Mouse (Mus musculus) liver, embryonic 16.5 days (tissue): ENCODE measurements around the gene Plxdc2. TPM values are rescaled to one million over a fixed set of nuclear protein-coding genes. Genes with fewer than 3 reads are reported as not detected.

Experiments used
- ATAC-seq: fragments of 200-750 bp; cut with Nextera tagmentation; 2 replicates; pipeline ENCODE4 v1.8.0; 2017; ENCODE audit warnings: low read depth, mild to moderate bottlenecking, moderate number of reproducible peaks, moderate library complexity
- H3K27ac ChIP-seq: fragments of 300-500 bp; sonication (generic); 2 replicates; pipeline ENCODE4 v1.5.1; 2014; ENCODE audit warnings: mild to moderate bottlenecking, low read length
- H3K27me3 ChIP-seq: fragments of 300-500 bp; sonication (generic); 2 replicates; pipeline ENCODE4 v1.6.1; 2014; ENCODE audit warnings: low read depth, low read length, mixed read lengths; ENCODE audit not compliant: control insufficient read depth, insufficient read depth
- H3K36me3 ChIP-seq: fragments of 300-500 bp; sonication (generic); 2 replicates; pipeline ENCODE4 v1.6.1; 2014; ENCODE audit warnings: mild to moderate bottlenecking; ENCODE audit not compliant: control insufficient read depth, insufficient read depth
- H3K4me1 ChIP-seq: fragments of 300-500 bp; sonication (generic); 2 replicates; pipeline ENCODE4 v1.6.1; 2014; ENCODE audit warnings: low read depth, low read length, mixed read lengths; ENCODE audit not compliant: control insufficient read depth
- H3K4me2 ChIP-seq: fragments of 300-500 bp; sonication (generic); 2 replicates; pipeline ENCODE4 v1.6.1; 2014; ENCODE audit warnings: low read depth, low read length, mixed read lengths
- H3K4me3 ChIP-seq: fragments of 300-500 bp; sonication (generic); 2 replicates; pipeline ENCODE4 v1.5.1; 2014; ENCODE audit warnings: low read depth, mild to moderate bottlenecking, low read length
- H3K9ac ChIP-seq: fragments of 300-500 bp; sonication (generic); 2 replicates; pipeline ENCODE4 v1.6.1; 2014; ENCODE audit warnings: low read depth, low read length
- H3K9me3 ChIP-seq: fragments of 300-500 bp; sonication (generic); replicated peaks from 2 replicates; pipeline ENCODE4 v1.6.1; 2016; ENCODE audit warnings: low read length; ENCODE audit not compliant: control insufficient read depth
- WGBS: fragments of 180-500 bp; shearing (Covaris S2); extraction: QIAGEN DNeasy Blood & Tissue Kit; methylation state at CpG from one replicate; pipeline ENCODE4 v1.1.7; 2014; ENCODE audit not compliant: insufficient replicate concordance; 5-methylcytosine and 5-hydroxymethylcytosine counted together
- polyA plus RNA-seq: library from polyadenylated mRNA; unstranded; fragments of >200 nt; fragmentation: Nextera tagmentation; extraction: Ambion mirVana; gene quantifications from 2 replicates; pipeline ENCODE4 v1.2.1, GENCODE M21; 2015

Gene Plxdc2
- polyA plus RNA-seq, 1 experiment from 2014 or later, result 1.8 TPM

DNA sequence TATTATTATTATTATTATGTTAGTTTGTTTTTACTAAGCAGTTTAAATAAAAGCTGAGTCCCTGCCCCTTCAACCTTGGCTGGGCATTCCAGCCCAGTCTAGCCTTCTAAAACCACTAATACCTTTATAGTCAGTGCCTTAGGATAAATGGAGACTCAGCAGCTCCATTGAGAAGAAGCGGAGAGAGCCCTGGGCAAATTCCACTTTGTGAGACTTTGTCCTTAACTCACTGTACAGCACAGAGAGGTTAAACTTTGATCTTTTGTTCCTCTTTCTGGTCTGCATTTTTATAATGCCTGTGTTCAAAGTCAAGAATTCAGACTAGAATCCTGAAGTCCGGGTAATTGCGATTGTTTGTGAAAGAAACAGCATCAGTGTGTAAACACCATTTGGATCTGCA, 41.4 kb downstream of the Plxdc2 start:
- no peaks in the 10 kb centered on the region for H3K27me3 ChIP-seq
- 67% methylated on average over 3 of the region's 3 CpGs for WGBS
- ATAC-seq, result no peak

DNA sequence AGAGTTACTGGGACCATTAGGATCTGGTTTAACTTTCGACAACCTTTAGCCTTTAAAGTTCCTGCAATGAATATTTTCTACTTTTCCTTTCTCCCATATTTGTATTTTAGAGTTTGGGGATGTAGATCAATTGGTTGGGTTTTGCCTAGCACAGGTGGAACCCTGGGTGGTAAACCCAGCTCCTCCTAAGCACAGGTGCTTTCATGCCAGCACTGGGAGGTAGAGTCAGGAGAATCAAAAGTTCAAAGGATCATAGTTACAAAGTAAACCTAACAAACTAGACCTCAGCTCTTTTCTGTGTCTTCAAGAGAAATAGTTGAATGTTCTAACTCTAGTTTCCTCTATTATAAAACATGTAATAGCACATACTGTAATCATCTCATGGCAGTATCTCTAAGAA, 41.9 kb downstream of the Plxdc2 start:
- no peak overlapping the region for H3K4me3 ChIP-seq
- H3K9ac ChIP-seq, result no peak overlapping the region
- H3K4me1 ChIP-seq, result no peaks in the 10 kb centered on the region
- ATAC-seq, result no peak
- WGBS, result 67% methylated on average over 1 of the region's 1 CpGs
- no peaks in the 10 kb centered on the region for H3K27me3 ChIP-seq
- H3K27ac ChIP-seq, result no peak overlapping the region
- no peak overlapping the region for H3K4me2 ChIP-seq
- H3K9me3 ChIP-seq, result no peaks in the 10 kb centered on the region
- H3K36me3 ChIP-seq, result no peaks in the 10 kb centered on the region

More for the DNA sequence above, 41.4 kb downstream of the Plxdc2 start:
- Histone ChIP-seq H3K4me3 (no peak overlapping the region), H3K36me3 (no peaks in the 10 kb centered on the region), H3K27ac (no peak overlapping the region), H3K9ac (no peak overlapping the region), H3K4me2 (no peak overlapping the region), H3K9me3 (no peaks in the 10 kb centered on the region), H3K4me1 (no peaks in the 10 kb centered on the region)

DNA sequence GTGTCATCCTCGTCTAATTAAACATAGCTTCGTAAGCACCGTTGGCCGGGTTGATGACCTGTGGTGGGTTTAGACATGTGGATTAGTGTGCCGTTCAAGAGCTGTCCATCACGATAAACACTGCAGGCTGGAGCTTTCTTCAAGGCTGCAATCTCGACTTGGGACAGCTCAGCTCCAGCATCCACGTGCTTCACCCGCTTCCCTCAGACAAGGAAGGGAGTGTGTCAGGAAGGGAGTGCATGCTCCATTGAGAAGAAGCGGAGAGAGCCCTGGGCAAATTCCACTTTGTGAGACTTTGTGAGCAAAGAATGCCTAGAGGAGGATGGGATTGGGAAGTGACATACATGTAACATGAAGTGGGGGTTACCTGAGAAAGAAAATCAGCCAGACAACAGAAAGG, 42.8 kb downstream of the Plxdc2 start:
- H3K4me3 ChIP-seq, result no peak overlapping the region
- no peaks in the 10 kb centered on the region for H3K36me3 ChIP-seq
- WGBS, result 68% methylated on average over 10 of the region's 10 CpGs
- no peaks in the 10 kb centered on the region for H3K27me3 ChIP-seq
- no peak overlapping the region for H3K4me2 ChIP-seq
- H3K27ac ChIP-seq, result no peak overlapping the region
- H3K9ac ChIP-seq, result no peak overlapping the region
- no peaks in the 10 kb centered on the region for H3K9me3 ChIP-seq
- H3K4me1 ChIP-seq, result no peaks in the 10 kb centered on the region
- ATAC-seq, result no peak

DNA sequence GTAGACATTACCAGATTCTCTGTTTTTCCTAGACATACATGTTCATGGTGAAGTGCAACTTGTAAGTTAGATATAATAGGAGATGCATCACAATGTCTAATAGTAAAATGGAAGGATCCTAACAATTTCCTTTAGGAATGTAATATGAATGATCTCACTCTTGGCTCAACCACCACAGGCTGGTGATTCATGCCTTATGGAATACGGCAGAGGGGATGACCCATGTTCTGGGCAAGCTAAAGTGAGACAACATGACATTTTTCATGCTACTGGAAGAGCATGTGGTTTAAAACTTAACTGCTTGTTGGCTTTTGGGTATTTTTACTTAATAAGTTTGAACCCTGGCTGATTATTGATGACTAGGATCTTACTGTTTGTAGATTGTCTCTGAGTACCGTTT, 50.4 kb downstream of the Plxdc2 start:
- 57% methylated on average over 2 of the region's 2 CpGs for WGBS
- no peak overlapping the region for H3K4me3 ChIP-seq
- no peaks in the 10 kb centered on the region for H3K27me3 ChIP-seq
- no peaks in the 10 kb centered on the region for H3K9me3 ChIP-seq
- no peak for ATAC-seq
- no peaks in the 10 kb centered on the region for H3K4me1 ChIP-seq
- no peak overlapping the region for H3K9ac ChIP-seq
- no peak overlapping the region for H3K27ac ChIP-seq
- no peak overlapping the region for H3K4me2 ChIP-seq
- H3K36me3 ChIP-seq, result no peaks in the 10 kb centered on the region

DNA sequence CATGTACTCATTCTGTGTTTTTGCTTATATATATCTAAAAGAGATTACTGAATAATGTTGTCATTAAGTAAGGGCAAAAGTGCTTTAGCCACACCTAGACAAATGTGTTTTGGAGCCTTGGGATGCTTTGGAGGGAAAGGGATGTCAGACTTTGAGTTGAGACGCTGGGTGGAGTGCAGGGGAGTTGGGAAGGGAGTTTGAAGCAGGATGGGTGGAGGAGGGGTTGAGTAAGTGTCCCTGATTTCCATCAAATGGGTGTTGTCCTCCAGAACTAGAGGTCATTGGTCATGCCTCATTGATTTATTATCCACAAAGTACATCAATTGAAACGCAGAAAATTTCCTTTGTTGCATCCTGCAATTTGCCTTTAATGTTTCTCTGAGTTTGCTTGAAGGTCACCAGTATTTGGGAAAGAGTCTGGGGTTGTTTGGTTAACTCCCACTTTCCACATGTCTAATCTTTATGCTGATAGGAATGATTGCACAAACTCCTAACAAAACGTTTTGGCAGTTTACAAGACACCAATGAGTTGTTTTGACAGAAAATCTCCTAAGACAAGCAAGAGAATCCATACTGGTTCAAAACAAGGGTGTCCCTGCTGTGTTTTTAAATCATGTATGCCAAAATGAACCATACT, 58.4 kb downstream of the Plxdc2 start:
- Histone ChIP-seq H3K4me2 (no peak overlapping the region), H3K4me3 (no peak overlapping the region), H3K36me3 (no peaks in the 10 kb centered on the region), H3K9me3 (no peaks in the 10 kb centered on the region), H3K27me3 (no peaks in the 10 kb centered on the region), H3K27ac (no peak overlapping the region), H3K4me1 (no peaks in the 10 kb centered on the region), H3K9ac (no peak overlapping the region)
- WGBS, result 37% methylated on average over 3 of the region's 3 CpGs
- ATAC-seq, result no peak

DNA sequence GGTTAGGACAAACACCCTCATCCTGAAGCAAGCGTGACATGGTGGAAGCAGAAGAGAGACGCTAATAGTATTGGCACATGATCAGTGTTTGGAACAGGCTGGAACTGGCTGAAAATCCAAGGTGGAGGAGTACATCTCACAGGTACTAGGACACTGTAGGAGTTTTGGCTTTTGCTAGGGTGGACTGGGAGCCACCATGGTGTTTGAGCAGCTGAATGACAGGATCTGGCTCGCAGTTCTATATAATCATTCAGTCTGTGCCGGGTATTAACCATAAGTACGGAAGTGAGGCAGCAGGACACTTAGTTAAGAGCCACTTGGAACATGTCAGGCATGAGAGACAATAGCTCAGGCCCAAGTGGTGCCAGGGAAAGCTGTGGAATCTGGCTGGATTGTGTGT, 82.9 kb downstream of the Plxdc2 start:
- no peak overlapping the region for H3K9ac ChIP-seq
- H3K4me2 ChIP-seq, result no peak overlapping the region
- ATAC-seq, result no peak
- H3K27ac ChIP-seq, result no peak overlapping the region
- WGBS, result 71% methylated on average over 5 of the region's 5 CpGs
- no peaks in the 10 kb centered on the region for H3K9me3 ChIP-seq
- no peaks in the 10 kb centered on the region for H3K36me3 ChIP-seq
- no peaks in the 10 kb centered on the region for H3K27me3 ChIP-seq
- H3K4me3 ChIP-seq, result no peak overlapping the region
- no peaks in the 10 kb centered on the region for H3K4me1 ChIP-seq

DNA sequence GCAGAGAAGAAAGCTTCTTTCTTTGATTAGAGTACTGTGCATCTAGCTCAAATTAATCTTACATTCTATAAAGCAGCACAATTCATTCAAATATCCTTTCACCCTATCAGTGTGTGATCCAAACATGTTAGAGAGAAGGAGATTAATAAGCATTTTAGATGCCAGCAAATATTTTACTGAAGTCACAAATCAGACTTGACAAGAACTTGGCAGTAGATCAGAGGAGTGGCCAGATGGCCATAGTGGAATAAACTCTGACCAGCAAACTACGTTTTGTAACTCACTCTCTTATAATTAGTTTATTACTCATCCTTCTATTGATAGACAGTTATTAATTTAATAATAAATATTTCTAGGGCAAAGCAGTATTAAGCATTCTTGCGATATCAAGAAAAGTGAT, 86.5 kb downstream of the Plxdc2 start:
- H3K9me3 ChIP-seq, result no peaks in the 10 kb centered on the region
- no peaks in the 10 kb centered on the region for H3K4me1 ChIP-seq
- H3K36me3 ChIP-seq, result no peaks in the 10 kb centered on the region

DNA sequence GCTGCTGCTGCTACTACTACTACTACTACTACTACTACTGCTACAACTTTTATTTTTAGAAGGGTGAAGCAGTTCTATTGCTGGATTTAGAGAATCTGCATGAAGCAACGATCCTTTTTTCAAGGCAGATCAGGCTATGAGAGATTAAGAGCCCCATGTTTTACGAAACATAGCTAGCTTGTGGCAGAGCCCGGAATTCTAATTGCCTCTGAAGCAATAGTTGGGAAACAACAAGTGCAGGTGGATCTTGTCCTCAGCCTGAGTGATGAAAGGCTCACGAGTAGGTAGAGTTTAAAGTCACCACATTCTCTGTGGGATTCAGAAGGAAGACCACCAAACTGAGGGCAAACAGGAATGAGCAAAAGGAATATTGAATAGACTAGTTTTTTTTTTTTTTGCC, 91.8 kb downstream of the Plxdc2 start:
- ATAC-seq, result no peak
- Histone ChIP-seq H3K36me3 (no peaks in the 10 kb centered on the region), H3K27ac (no peak overlapping the region), H3K27me3 (no peaks in the 10 kb centered on the region), H3K9ac (no peak overlapping the region), H3K4me3 (no peak overlapping the region), H3K9me3 (no peaks in the 10 kb centered on the region), H3K4me1 (no peaks in the 10 kb centered on the region), H3K4me2 (no peak overlapping the region)
- WGBS, result 54% methylated on average over 4 of the region's 4 CpGs

More for the DNA sequence above, 86.5 kb downstream of the Plxdc2 start:
- Histone ChIP-seq H3K27ac (no peak overlapping the region), H3K9ac (no peak overlapping the region), H3K4me3 (no peak overlapping the region), H3K27me3 (no peaks in the 10 kb centered on the region), H3K4me2 (no peak overlapping the region)
- WGBS, result 59% methylated on average over 2 of the region's 2 CpGs
- no peak for ATAC-seq

DNA sequence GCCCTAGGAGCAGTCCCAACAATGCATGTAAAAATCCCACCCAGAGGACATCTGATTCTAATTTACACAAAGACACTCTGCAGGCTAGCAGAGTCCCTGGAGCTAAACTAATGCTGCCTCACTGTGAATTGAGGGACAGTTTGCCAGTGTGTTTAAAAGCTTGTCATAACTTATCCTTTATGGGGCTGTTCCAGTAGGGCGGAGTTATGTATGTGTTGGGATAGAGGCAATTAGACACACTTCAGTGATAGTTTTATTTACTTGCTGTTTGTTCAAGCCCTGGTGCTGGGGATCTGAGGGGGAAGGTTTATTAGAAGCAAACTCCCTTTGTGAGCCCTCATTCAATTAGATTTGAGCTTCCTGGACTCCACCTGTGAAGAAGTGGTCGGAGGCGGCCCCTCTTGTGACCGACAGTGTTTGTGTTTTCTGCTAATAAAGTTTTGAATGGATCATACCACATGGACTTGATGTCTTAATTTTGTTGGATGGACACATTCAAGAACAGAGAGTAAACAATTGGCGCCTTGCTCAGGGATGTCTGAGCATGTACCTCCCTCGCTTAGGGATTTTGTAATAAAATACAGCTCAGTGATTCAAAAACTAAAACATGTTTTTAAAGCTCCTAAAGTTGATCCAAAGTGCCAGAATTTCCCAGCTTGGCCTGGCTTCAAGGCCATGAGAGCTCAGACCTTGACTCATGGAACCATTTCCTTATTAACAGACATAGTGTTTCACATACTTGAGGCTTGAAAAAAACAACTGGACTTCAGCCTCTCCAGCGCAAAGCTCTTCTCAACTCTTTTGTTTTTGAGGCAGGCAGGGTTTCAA, 94.9 kb downstream of the Plxdc2 start:
- Histone ChIP-seq H3K9ac (no peak overlapping the region), H3K4me1 (no peaks in the 10 kb centered on the region), H3K27ac (no peak overlapping the region), H3K4me3 (no peak overlapping the region), H3K9me3 (no peaks in the 10 kb centered on the region), H3K27me3 (no peaks in the 10 kb centered on the region), H3K4me2 (no peak overlapping the region), H3K36me3 (no peaks in the 10 kb centered on the region)
- ATAC-seq, result no peak
- WGBS, result 68% methylated on average over 7 of the region's 7 CpGs
